Mouse (Mus musculus): ENCODE results near the gene Dstyk.
"Not testable (repeated sequence)": the region's sequence is repeated elsewhere in the genome, so short reads cannot be mapped to it uniquely, and the experiment has no call there.

Gene Dstyk

GRCm38 (mm10) chr1:132449742-132450141 lies 32.4 kb downstream of the Dstyk start:
- Histone ChIP-seq H3K36me3 (ENCODE audit: control insufficient read depth, insufficient read depth, low read length, poor library complexity, severe bottlenecking) (peaks cover 4% of the 10 kb centered on the region; the same call in 1 of the 2 replicates), H3K27me3 (ENCODE audit: control insufficient read depth, insufficient read depth, low read length, poor library complexity, severe bottlenecking) (no peaks in the 10 kb centered on the region)
- no peak for DNase-seq (ENCODE audit: low read depth, low spot score)

GRCm38 (mm10) chr1:132464651-132465050 lies 47.3 kb downstream of the Dstyk start:
- DNase-seq (ENCODE audit: low read depth, low spot score) = no peak

GRCm38 (mm10) chr1:132468926-132469325 lies 51.6 kb downstream of the Dstyk start:
- H3K27me3 ChIP-seq (ENCODE audit: control insufficient read depth, insufficient read depth, low read length, poor library complexity, severe bottlenecking) = no peaks in the 10 kb centered on the region
- no peaks in the 10 kb centered on the region for H3K36me3 ChIP-seq (ENCODE audit: control insufficient read depth, insufficient read depth, low read length, poor library complexity, severe bottlenecking)
- DNase-seq (ENCODE audit: low read depth, low spot score) = no peak

More at GRCm38 (mm10) chr1:132464651-132465050, 47.3 kb downstream of the Dstyk start:
- Histone ChIP-seq H3K27me3 (ENCODE audit: control insufficient read depth, insufficient read depth, low read length, poor library complexity, severe bottlenecking) (no peaks in the 10 kb centered on the region), H3K36me3 (ENCODE audit: control insufficient read depth, insufficient read depth, low read length, poor library complexity, severe bottlenecking) (0 out of 2 replicates have a peak, but pooled peaks cover 2% of the 10 kb centered on the region)

GRCm38 (mm10) chr1:132469519-132469918 lies 52.2 kb downstream of the Dstyk start:
- DNase-seq (ENCODE audit: low read depth, low spot score) = no peak
- no peaks in the 10 kb centered on the region for H3K36me3 ChIP-seq (ENCODE audit: control insufficient read depth, insufficient read depth, low read length, poor library complexity, severe bottlenecking)
- H3K27me3 ChIP-seq (ENCODE audit: control insufficient read depth, insufficient read depth, low read length, poor library complexity, severe bottlenecking) = no peaks in the 10 kb centered on the region

- DNase-seq (ENCODE audit: low read depth, low spot score); H3K27me3 ChIP-seq (ENCODE audit: control insufficient read depth, insufficient read depth, low read length, poor library complexity, severe bottlenecking); H3K36me3 ChIP-seq (ENCODE audit: control insufficient read depth, insufficient read depth, low read length, poor library complexity, severe bottlenecking): not testable (repeated sequence)
Observed at GRCm38 (mm10) chr1:132470031-132470430, 52.7 kb downstream of the Dstyk start.

- DNase-seq (ENCODE audit: low read depth, low spot score) = no peak
- H3K27me3 ChIP-seq (ENCODE audit: control insufficient read depth, insufficient read depth, low read length, poor library complexity, severe bottlenecking) = no peaks in the 10 kb centered on the region
- no peaks in the 10 kb centered on the region for H3K36me3 ChIP-seq (ENCODE audit: control insufficient read depth, insufficient read depth, low read length, poor library complexity, severe bottlenecking)
Observed at GRCm38 (mm10) chr1:132471032-132471431, 53.7 kb downstream of the Dstyk start.

- no peaks in the 10 kb centered on the region for H3K36me3 ChIP-seq (ENCODE audit: control insufficient read depth, insufficient read depth, low read length, poor library complexity, severe bottlenecking)
- DNase-seq (ENCODE audit: low read depth, low spot score) = no peak
- H3K27me3 ChIP-seq (ENCODE audit: control insufficient read depth, insufficient read depth, low read length, poor library complexity, severe bottlenecking) = no peaks in the 10 kb centered on the region
Observed at GRCm38 (mm10) chr1:132471499-132471898, 54.1 kb downstream of the Dstyk start.

- H3K36me3 ChIP-seq (ENCODE audit: control insufficient read depth, insufficient read depth, low read length, poor library complexity, severe bottlenecking) = no peaks in the 10 kb centered on the region
- DNase-seq (ENCODE audit: low read depth, low spot score) = peak; percentile 53
- no peaks in the 10 kb centered on the region for H3K27me3 ChIP-seq (ENCODE audit: control insufficient read depth, insufficient read depth, low read length, poor library complexity, severe bottlenecking)
Observed at GRCm38 (mm10) chr1:132472537-132472936, 55.2 kb downstream of the Dstyk start.

GRCm38 (mm10) chr1:132474496-132474895 lies 57.1 kb downstream of the Dstyk start:
- H3K27me3 ChIP-seq (ENCODE audit: control insufficient read depth, insufficient read depth, low read length, poor library complexity, severe bottlenecking) = no peaks in the 10 kb centered on the region
- no peak for DNase-seq (ENCODE audit: low read depth, low spot score)
- H3K36me3 ChIP-seq (ENCODE audit: control insufficient read depth, insufficient read depth, low read length, poor library complexity, severe bottlenecking) = no peaks in the 10 kb centered on the region

- Histone ChIP-seq H3K27me3 (ENCODE audit: control insufficient read depth, insufficient read depth, low read length, poor library complexity, severe bottlenecking) (no peaks in the 10 kb centered on the region), H3K36me3 (ENCODE audit: control insufficient read depth, insufficient read depth, low read length, poor library complexity, severe bottlenecking) (no peaks in the 10 kb centered on the region)
- DNase-seq (ENCODE audit: low read depth, low spot score) = no peak
Observed at GRCm38 (mm10) chr1:132476575-132476927, 59.2 kb downstream of the Dstyk start.

- peak; percentile 90 for DNase-seq (ENCODE audit: low read depth, low spot score)
- H3K27me3 ChIP-seq (ENCODE audit: control insufficient read depth, insufficient read depth, low read length, poor library complexity, severe bottlenecking) = no peaks in the 10 kb centered on the region
- H3K36me3 ChIP-seq (ENCODE audit: control insufficient read depth, insufficient read depth, low read length, poor library complexity, severe bottlenecking) = no peaks in the 10 kb centered on the region
Observed at GRCm38 (mm10) chr1:132476928-132477691, 59.8 kb downstream of the Dstyk start, which contains the start of gene Rbbp5. Rbbp5 (plus strand) TSS chr1:132477365.

- Histone ChIP-seq H3K36me3 (ENCODE audit: control insufficient read depth, insufficient read depth, low read length, poor library complexity, severe bottlenecking) (no peaks in the 10 kb centered on the region), H3K27me3 (ENCODE audit: control insufficient read depth, insufficient read depth, low read length, poor library complexity, severe bottlenecking) (no peaks in the 10 kb centered on the region)
- no peak for DNase-seq (ENCODE audit: low read depth, low spot score)
Observed at GRCm38 (mm10) chr1:132479438-132479837, 62.1 kb downstream of the Dstyk start.

- no peak for DNase-seq (ENCODE audit: low read depth, low spot score)
- Histone ChIP-seq H3K36me3 (ENCODE audit: control insufficient read depth, insufficient read depth, low read length, poor library complexity, severe bottlenecking) (peaks cover 5% of the 10 kb centered on the region; the same call in 1 of the 2 replicates), H3K27me3 (ENCODE audit: control insufficient read depth, insufficient read depth, low read length, poor library complexity, severe bottlenecking) (no peaks in the 10 kb centered on the region)
Observed at GRCm38 (mm10) chr1:132481619-132482018, 64.3 kb downstream of the Dstyk start.

- H3K27me3 ChIP-seq (ENCODE audit: control insufficient read depth, insufficient read depth, low read length, poor library complexity, severe bottlenecking) = no peaks in the 10 kb centered on the region
- H3K36me3 ChIP-seq (ENCODE audit: control insufficient read depth, insufficient read depth, low read length, poor library complexity, severe bottlenecking) = peaks cover 5% of the 10 kb centered on the region; the same call in 1 of the 2 replicates
- no peak for DNase-seq (ENCODE audit: low read depth, low spot score)
Observed at GRCm38 (mm10) chr1:132483234-132483633, 65.9 kb downstream of the Dstyk start.

- H3K36me3 ChIP-seq (ENCODE audit: control insufficient read depth, insufficient read depth, low read length, poor library complexity, severe bottlenecking) = peaks cover 5% of the 10 kb centered on the region; the same call in 1 of the 2 replicates
Observed at GRCm38 (mm10) chr1:132483759-132484158, 66.4 kb downstream of the Dstyk start.

More at GRCm38 (mm10) chr1:132483759-132484158, 66.4 kb downstream of the Dstyk start:
- H3K27me3 ChIP-seq (ENCODE audit: control insufficient read depth, insufficient read depth, low read length, poor library complexity, severe bottlenecking) = no peaks in the 10 kb centered on the region
- no peak for DNase-seq (ENCODE audit: low read depth, low spot score)
